Mouse (Mus musculus) kidney, adult 2 months (tissue): ENCODE measurements at regions not wholly inside any gene's neighbourhood (a gene's known extent, or its start where the extent isn't known, plus 50 kb on each side); places are given as distances from the start of the nearest gene placed in this dataset.

Source experiments
- CTCF ChIP-seq: fragments of 200-500 bp; conservative IDR thresholded peaks from 2 replicates; pipeline ENCODE4 v1.5.1; 2011; ENCODE audit warnings: low read depth, mild to moderate bottlenecking, control low read depth, low read length, moderate library complexity, mixed read lengths; ENCODE audit not compliant: insufficient read depth, insufficient read length
- POLR2A ChIP-seq: fragments of 200-500 bp; IDR thresholded peaks from one replicate; pipeline ENCODE4 v1.6.1; 2011; ENCODE audit warnings: low read depth, low read length, control low read depth

GRCm38 (mm10) chr13:57146708-57147107 lies 250.9 kb upstream of the Trpc7 start:
- TF ChIP-seq CTCF, result no peak
- TF ChIP-seq POLR2A, result no peak
